Mouse (Mus musculus) kidney, postnatal 0 days (tissue): ENCODE results near the gene Zfhx3. TPM values are rescaled to one million over a fixed set of nuclear protein-coding genes. Genes with fewer than 3 reads are reported as not detected.

ENCODE experiments used
- ATAC-seq: fragments of 200-750 bp; cut with Nextera tagmentation; replicated peaks from 2 replicates; pipeline ENCODE4 v1.8.0; 2017; ENCODE audit warnings: low read depth, moderate number of reproducible peaks, moderate TSS enrichment, moderate library complexity; ENCODE audit not compliant: low FRiP score
- DNase-seq: peaks from one replicate; pipeline ENCODE4 v3.0.0-alpha.2; 2016; ENCODE audit warnings: low spot score
- H3K27ac ChIP-seq: fragments of 300-500 bp; sonication (generic); 2 replicates; pipeline ENCODE4 v1.5.1; 2014; ENCODE audit warnings: mild to moderate bottlenecking
- H3K27me3 ChIP-seq: fragments of 300-500 bp; sonication (generic); 2 replicates; pipeline ENCODE4 v1.6.1; 2014; ENCODE audit warnings: low read length, mixed read lengths; ENCODE audit not compliant: insufficient read depth
- H3K36me3 ChIP-seq: fragments of 300-500 bp; sonication (generic); 2 replicates; pipeline ENCODE4 v1.6.1; 2014; ENCODE audit warnings: low read length, mixed read lengths; ENCODE audit not compliant: insufficient read depth
- H3K4me1 ChIP-seq: fragments of 300-500 bp; sonication (generic); replicated peaks from 2 replicates; pipeline ENCODE4 v1.6.1; 2014; ENCODE audit warnings: antibody characterized with exemption, low read length, mixed read lengths; ENCODE audit not compliant: insufficient read depth
- H3K4me2 ChIP-seq: fragments of 300-500 bp; sonication (generic); 2 replicates; pipeline ENCODE4 v1.6.1; 2014; ENCODE audit warnings: mild to moderate bottlenecking, low read length, moderate library complexity, mixed read lengths
- H3K4me3 ChIP-seq: fragments of 300-500 bp; sonication (generic); replicated peaks from 2 replicates; pipeline ENCODE4 v1.5.1; 2014; ENCODE audit warnings: low read depth, low read length
- H3K9ac ChIP-seq: fragments of 300-500 bp; sonication (generic); 2 replicates; pipeline ENCODE4 v1.6.1; 2014; ENCODE audit warnings: low read depth, low read length
- H3K9me3 ChIP-seq: fragments of 300-500 bp; sonication (generic); replicated peaks from 2 replicates; pipeline ENCODE4 v1.6.1; 2016; ENCODE audit warnings: low read length, inconsistent platforms, mixed read lengths
- CTCF ChIP-seq: IDR thresholded peaks from 2 replicates; pipeline ENCODE4 v1.5.1; 2016; ENCODE audit warnings: antibody characterized with exemption, low read depth, mild to moderate bottlenecking, moderate library complexity
- WGBS: fragments of 180-500 bp; shearing (Covaris S2); extraction: QIAGEN DNeasy Blood & Tissue Kit; methylation state at CpG from one replicate; pipeline ENCODE4 v1.1.7; 2014; 5-methylcytosine and 5-hydroxymethylcytosine counted together
- polyA plus RNA-seq: library from polyadenylated mRNA; unstranded; fragments of >200 nt; fragmentation: Nextera tagmentation; extraction: Ambion mirVana; gene quantifications from 2 replicates; pipeline ENCODE4 v1.2.1, GENCODE M21; 2015

Gene Zfhx3
- polyA plus RNA-seq, 1 experiment from 2014 or later = 5.0 TPM

GRCm38 (mm10) chr8:108710607-108711489 is 768.4 kb downstream of the Zfhx3 start:
- WGBS = 18% methylated on average over 8 of the region's 8 CpGs
- Histone ChIP-seq H3K27me3 (no peaks in the 10 kb centered on the region), H3K9ac (no peak overlapping the region), H3K27ac (no peak overlapping the region), H3K4me1 (peaks cover 41% of the 10 kb centered on the region), H3K4me3 (no peak overlapping the region), H3K36me3 (no peaks in the 10 kb centered on the region), H3K9me3 (no peaks in the 10 kb centered on the region), H3K4me2 (no peak overlapping the region)
- ATAC-seq = no peak
- no peak for TF ChIP-seq CTCF
- no peak for DNase-seq

GRCm38 (mm10) chr8:108711490-108711793 is 769.0 kb downstream of the Zfhx3 start:
- H3K4me1 ChIP-seq = peaks cover 45% of the 10 kb centered on the region
- H3K9me3 ChIP-seq = no peaks in the 10 kb centered on the region
- no peak overlapping the region for H3K27ac ChIP-seq
- WGBS = 64% methylated on average over 5 of the region's 5 CpGs
- TF ChIP-seq CTCF = no peak
- H3K4me2 ChIP-seq = no peak overlapping the region
- H3K27me3 ChIP-seq = no peaks in the 10 kb centered on the region
- no peak overlapping the region for H3K4me3 ChIP-seq
- no peak overlapping the region for H3K9ac ChIP-seq
- no peak for DNase-seq
- ATAC-seq = no peak
- H3K36me3 ChIP-seq = no peaks in the 10 kb centered on the region

- ATAC-seq = no peak
- no peak for DNase-seq
- TF ChIP-seq CTCF = no peak
- H3K4me2 ChIP-seq = no peak overlapping the region; the same call in 1 of the 2 replicates
- H3K9ac ChIP-seq = 0 out of 2 replicates have a peak overlapping the region, but pooled peaks have one; percentile 37
- H3K27ac ChIP-seq = peak overlapping the region; percentile 50; the same call in 1 of the 2 replicates
- H3K27me3 ChIP-seq = no peaks in the 10 kb centered on the region
- peaks cover 48% of the 10 kb centered on the region for H3K4me1 ChIP-seq
- no peaks in the 10 kb centered on the region for H3K9me3 ChIP-seq
- no peaks in the 10 kb centered on the region for H3K36me3 ChIP-seq
- H3K4me3 ChIP-seq = no peak overlapping the region
- WGBS = 27% methylated on average over 14 of the region's 14 CpGs
Observed at GRCm38 (mm10) chr8:108712001-108712411, 769.6 kb downstream of the Zfhx3 start.

- 45% methylated on average over 4 of the region's 4 CpGs for WGBS
Observed at GRCm38 (mm10) chr8:108712607-108713006, 770.2 kb downstream of the Zfhx3 start.

GRCm38 (mm10) chr8:108713346-108714142 is 771.1 kb downstream of the Zfhx3 start:
- 42% methylated on average over 19 of the region's 19 CpGs for WGBS
- Histone ChIP-seq H3K36me3 (no peaks in the 10 kb centered on the region), H3K4me2 (peak overlapping the region; percentile 96), H3K4me1 (peaks cover 55% of the 10 kb centered on the region), H3K27me3 (no peaks in the 10 kb centered on the region), H3K9me3 (no peaks in the 10 kb centered on the region), H3K27ac (peak overlapping the region; percentile 94), H3K4me3 (0 out of 2 replicates have a peak overlapping the region, but pooled peaks have one; percentile 82), H3K9ac (peak overlapping the region; percentile 91; the same call in 1 of the 2 replicates)
- ATAC-seq (no peak), DNase-seq (no peak)
- no peak for TF ChIP-seq CTCF

More at GRCm38 (mm10) chr8:108712607-108713006, 770.2 kb downstream of the Zfhx3 start:
- Histone ChIP-seq H3K9me3 (no peaks in the 10 kb centered on the region), H3K27me3 (no peaks in the 10 kb centered on the region), H3K36me3 (no peaks in the 10 kb centered on the region), H3K4me2 (no peak overlapping the region), H3K4me1 (peaks cover 51% of the 10 kb centered on the region), H3K27ac (no peak overlapping the region), H3K4me3 (no peak overlapping the region), H3K9ac (0 out of 2 replicates have a peak overlapping the region, but pooled peaks have one; percentile 37)
- ATAC-seq (no peak), DNase-seq (no peak)
- TF ChIP-seq CTCF = no peak

- Histone ChIP-seq H3K4me2 (peak overlapping the region; percentile 96), H3K4me1 (peaks cover 53% of the 10 kb centered on the region), H3K27me3 (no peaks in the 10 kb centered on the region), H3K27ac (peak overlapping the region; percentile 94), H3K36me3 (no peaks in the 10 kb centered on the region), H3K9me3 (no peaks in the 10 kb centered on the region), H3K4me3 (peak overlapping the region; percentile 82), H3K9ac (peak overlapping the region; percentile 91)
- no peak for TF ChIP-seq CTCF
- 1% methylated on average over 21 of the region's 21 CpGs for WGBS
- ATAC-seq (peak; percentile 22; the same call in 1 of the 2 replicates), DNase-seq (peak; percentile 73)
Observed at GRCm38 (mm10) chr8:108714143-108714635, 771.7 kb downstream of the Zfhx3 start.
